In genomic region chr19:12010281-12010771, GRCm38 (mm10) we compare ENCODE assay signal across 9 mouse cellular contexts. TPM values are rescaled to one million over a fixed set of nuclear protein-coding genes. Genes with fewer than 3 reads are reported as not detected.
DNase-seq lines count a peak whose midpoint lies in the region; ATAC-seq and TF ChIP-seq lines count a peak whose summit lies in the region.
"Had no signal": no experiment of that assay in that cellular context is flagged by ENCODE, and none has a peak within 500 bp of the region (broad histone marks: within the 10 kb centered on the region; RNA-seq: fewer than 3 reads in every experiment).

No protein-coding gene starts in this region.

- peak; percentile 59; the same call in 1 of the 2 replicates for TF ChIP-seq POLR2A in lung, adult 2 months (IDR thresholded peaks at IDR 0.05; ENCODE audit: borderline replicate concordance, extremely low read depth, low read depth, low read length)

- peak; percentile 47 for ATAC-seq in embryonic facial prominence, embryonic 11.5 days (replicated peaks; ENCODE audit: insufficient number of reproducible peaks, low FRiP score, low TSS enrichment, low read depth)
- ATAC-seq in neural tube, embryonic 14.5 days (ENCODE audit: low read depth): peak; percentile 25

- peak overlapping the region; percentile 57 for H3K4me3 ChIP-seq in embryonic facial prominence, embryonic 11.5 days (ENCODE audit: low read depth, low read length)
- peak overlapping the region; percentile 73 for H3K4me3 ChIP-seq in lung, adult 2 months (replicated peaks; ENCODE audit: extremely low read depth, low read depth, low read length)
- H3K4me3 ChIP-seq in neural tube, embryonic 14.5 days (ENCODE audit: low read depth, low read length): peak overlapping the region; percentile 45

- DNase-seq in CD8-positive naive resting alpha-beta T cell, adult 2 months (ENCODE audit: low read depth in 2 of 2, low spot score in 2 of 2): peak; percentile 40 to 44
- peak; percentile 74 for DNase-seq in adrenal gland, postnatal 25 days
- peak; percentile 74 for DNase-seq in embryonic facial prominence, embryonic 11.5 days (ENCODE audit: low spot score)
- DNase-seq in heart, adult 8-10 months (ENCODE audit: low spot score): peak; percentile 59
- DNase-seq in kidney, adult 9 months: peak; percentile 88
- DNase-seq in lung, adult 2 months: peak; percentile 55
- peak; percentile 64 for DNase-seq in testis, postnatal 14 days (ENCODE audit: low spot score)

- no peaks in the 10 kb centered on the region for H3K4me1 ChIP-seq in embryonic facial prominence, embryonic 11.5 days (ENCODE audit: control insufficient read depth, insufficient read depth, low read length)
- peaks cover 5% of the 10 kb centered on the region for H3K4me1 ChIP-seq in lung, adult 2 months (ENCODE audit: control insufficient read depth, insufficient read depth, low read length)
- H3K4me1 ChIP-seq in neural tube, embryonic 14.5 days (ENCODE audit: control insufficient read depth, insufficient read depth, low read length): 0 out of 2 replicates have a peak, but pooled peaks cover 3% of the 10 kb centered on the region

- peak overlapping the region; percentile 69 for H3K27ac ChIP-seq in embryonic facial prominence, embryonic 11.5 days (replicated peaks; ENCODE audit: low read depth, low read length)
- peak overlapping the region; percentile 80 for H3K27ac ChIP-seq in neural tube, embryonic 14.5 days (ENCODE audit: low read depth, low read length)

- no peaks in the 10 kb centered on the region for H3K27me3 ChIP-seq in embryonic facial prominence, embryonic 11.5 days (ENCODE audit: control insufficient read depth, insufficient read depth, low read length)
- H3K27me3 ChIP-seq in neural tube, embryonic 14.5 days (ENCODE audit: control insufficient read depth, insufficient read depth, low read length): no peaks in the 10 kb centered on the region

- peak overlapping the region; percentile 46 for H3K4me2 ChIP-seq in embryonic facial prominence, embryonic 11.5 days (ENCODE audit: low read depth, low read length)
- H3K4me2 ChIP-seq in neural tube, embryonic 14.5 days (ENCODE audit: low read depth, low read length): peak overlapping the region; percentile 68

- no peaks in the 10 kb centered on the region for H3K9me3 ChIP-seq in embryonic facial prominence, embryonic 11.5 days (replicated peaks; ENCODE audit: control insufficient read depth, low read length)
- H3K9me3 ChIP-seq in neural tube, embryonic 14.5 days (ENCODE audit: control insufficient read depth, low read length): no peaks in the 10 kb centered on the region

- 0% methylated on average over 24 of the region's 24 CpGs for WGBS in embryonic facial prominence, embryonic 11.5 days
- under 1% methylated on average over 24 of the region's 24 CpGs for WGBS in lung, adult 2 months
- WGBS in neural tube, embryonic 14.5 days: under 1% methylated on average over 24 of the region's 24 CpGs

- TF ChIP-seq CTCF in lung, adult 2 months (IDR thresholded peaks at IDR 0.05; ENCODE audit: insufficient read depth, low read length): no peak

- peak overlapping the region; percentile 74 for H3K9ac ChIP-seq in embryonic facial prominence, embryonic 11.5 days (replicated peaks; ENCODE audit: low read length)
- H3K9ac ChIP-seq in neural tube, embryonic 14.5 days (replicated peaks; ENCODE audit: low read depth, low read length): peak overlapping the region; percentile 67

- no peaks in the 10 kb centered on the region for H3K36me3 ChIP-seq in embryonic facial prominence, embryonic 11.5 days (replicated peaks; ENCODE audit: control insufficient read depth, insufficient read depth, low read depth, low read length)
- H3K36me3 ChIP-seq in neural tube, embryonic 14.5 days (ENCODE audit: control insufficient read depth, insufficient read depth, low read length): no peaks in the 10 kb centered on the region

RNA-seq across cellular contexts. Expression of gene Olfr1423, which starts 30.8 kb away (rescaled TPM):
- not detected in 2 replicates for total RNA-seq in adrenal gland, postnatal 25 days (2021)
- not detected in 2 replicates for polyA plus RNA-seq in embryonic facial prominence, embryonic 11.5 days (2014; fragmentation: Nextera tagmentation; extraction: Ambion mirVana)
- not detected for total RNA-seq in heart, adult 8-10 months (2022)
- not detected in 2 replicates for polyA plus RNA-seq in lung, adult 2 months (2012; rRNA removed)
- not detected in 2 replicates for polyA plus RNA-seq in neural tube, embryonic 14.5 days (2014; fragmentation: Nextera tagmentation; extraction: Ambion mirVana)
- total RNA-seq: hematopoietic stem cell, adult 5-6 weeks had no signal

RNA-seq across cellular contexts. Expression of gene Osbp, which starts 44.6 kb away (rescaled TPM):
- 91.9 and 111 TPM in 2 replicates for total RNA-seq in adrenal gland, postnatal 25 days (2021)
- 6.4 and 7.2 TPM in 2 replicates for polyA plus RNA-seq in embryonic facial prominence, embryonic 11.5 days (2014; fragmentation: Nextera tagmentation; extraction: Ambion mirVana)
- 100 to 1,000 TPM in 1 of 4 experiments, 10 to 100 TPM in 3; 90.7 to 106 (median 95.9) TPM for total RNA-seq in heart, adult 8-10 months (2022)
- 14.0 and 23.4 TPM in 2 replicates for polyA plus RNA-seq in lung, adult 2 months (2012; rRNA removed)
- 7.6 and 7.7 TPM in 2 replicates for polyA plus RNA-seq in neural tube, embryonic 14.5 days (2014; fragmentation: Nextera tagmentation; extraction: Ambion mirVana)

RNA-seq across cellular contexts. Expression of gene Olfr1424, which starts 52.2 kb away (rescaled TPM):
- not detected in 2 replicates for total RNA-seq in adrenal gland, postnatal 25 days (2021)
- not detected in 2 replicates for polyA plus RNA-seq in embryonic facial prominence, embryonic 11.5 days (2014; fragmentation: Nextera tagmentation; extraction: Ambion mirVana)
- total RNA-seq in heart, adult 8-10 months (2022): not detected
- not detected in 2 replicates for polyA plus RNA-seq in lung, adult 2 months (2012; rRNA removed)
- not detected in 2 replicates for polyA plus RNA-seq in neural tube, embryonic 14.5 days (2014; fragmentation: Nextera tagmentation; extraction: Ambion mirVana)
- total RNA-seq: hematopoietic stem cell, adult 5-6 weeks had no signal

Comparison
In these comparisons a context has a peak if more than half of its experiments do, and no peak if none do; other contexts are left out.
1. Peak in every context shown above with its lines: DNase-seq, ATAC-seq, H3K4me3 ChIP-seq and H3K27ac ChIP-seq.